Mouse (Mus musculus): ENCODE results near the gene Aco2. TPM values are rescaled to one million over a fixed set of nuclear protein-coding genes. Genes with fewer than 3 reads are reported as not detected.

Aco2 gene
- total and polyA plus RNA-seq, 2 experiments from 2014 or later, result 257 to 412 TPM

DNA sequence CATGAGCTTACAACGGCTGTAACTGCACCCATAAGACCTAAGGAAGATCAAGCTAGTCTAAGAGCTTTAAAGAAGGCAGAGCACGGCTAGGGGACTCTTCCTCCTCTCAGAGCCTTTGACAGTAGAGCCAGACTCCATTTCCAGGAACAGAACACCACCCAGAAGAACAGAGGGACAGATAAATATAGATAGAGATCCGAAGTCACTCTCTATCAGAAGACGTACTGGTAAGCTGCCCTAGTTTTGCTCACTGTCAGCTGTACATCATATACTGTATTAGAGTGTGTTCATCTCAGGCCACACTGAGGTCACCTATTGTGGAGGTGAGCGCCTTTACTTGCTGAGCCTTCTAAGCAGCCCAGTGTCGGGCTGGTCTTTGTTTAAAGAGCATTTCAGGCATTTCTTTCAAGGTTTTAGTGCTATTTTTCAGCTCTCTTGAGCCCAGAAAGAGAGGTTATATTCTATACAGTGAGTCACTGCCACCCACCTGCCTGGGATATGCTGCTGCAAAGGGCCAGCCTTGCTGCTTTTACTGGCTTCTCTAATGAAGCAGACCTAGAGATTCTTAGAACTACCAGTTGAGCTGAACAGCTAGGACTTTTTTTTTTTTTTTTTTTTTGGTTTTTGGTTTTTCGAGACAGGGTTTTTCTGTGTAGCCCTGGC is 19.2 kb downstream of the Aco2 start:
- H3K9me3 ChIP-seq (ENCODE audit: low read length), result no peaks in the 10 kb centered on the region
- H3K4me1 ChIP-seq (ENCODE audit: insufficient read depth, low read length), result no peaks in the 10 kb centered on the region
- TF ChIP-seq CTCF (IDR thresholded peaks at IDR 0.05), result no peak
- WGBS, result 95% methylated on average over 7 of the region's 7 CpGs
- H3K4me2 ChIP-seq (ENCODE audit: low read depth, low read length, poor library complexity, severe bottlenecking), result no peak overlapping the region
- no peak for ATAC-seq (ENCODE audit: low FRiP score)
- no peaks in the 10 kb centered on the region for H3K27me3 ChIP-seq (ENCODE audit: insufficient read depth, low read length)
- peaks cover 35% of the 10 kb centered on the region for H3K36me3 ChIP-seq (ENCODE audit: insufficient read depth, low read length)
- H3K9ac ChIP-seq (replicated peaks; ENCODE audit: low read length, poor library complexity, severe bottlenecking), result no peak overlapping the region
- H3K4me3 ChIP-seq (ENCODE audit: low read depth, low read length), result no peak overlapping the region
- H3K27ac ChIP-seq (ENCODE audit: low read depth, low read length), result no peak overlapping the region
- no peak for DNase-seq (ENCODE audit: low spot score)

- WGBS, result 96% methylated on average over 8 of the region's 8 CpGs
- ATAC-seq (ENCODE audit: low FRiP score), result no peak
- Histone ChIP-seq H3K4me2 (ENCODE audit: low read depth, low read length, poor library complexity, severe bottlenecking) (no peak overlapping the region), H3K4me3 (ENCODE audit: low read depth, low read length) (no peak overlapping the region), H3K36me3 (ENCODE audit: insufficient read depth, low read length) (peaks cover 35% of the 10 kb centered on the region), H3K9ac (replicated peaks; ENCODE audit: low read length, poor library complexity, severe bottlenecking) (no peak overlapping the region), H3K27ac (ENCODE audit: low read depth, low read length) (no peak overlapping the region), H3K27me3 (ENCODE audit: insufficient read depth, low read length) (no peaks in the 10 kb centered on the region), H3K9me3 (ENCODE audit: low read length) (no peaks in the 10 kb centered on the region), H3K4me1 (ENCODE audit: insufficient read depth, low read length) (no peaks in the 10 kb centered on the region)
- no peak for DNase-seq (ENCODE audit: low spot score)
- TF ChIP-seq CTCF (IDR thresholded peaks at IDR 0.05), result no peak
Measured at GRCm38 (mm10) chr15:81891822-81892580, 19.9 kb downstream of the Aco2 start.

GRCm38 (mm10) chr15:81894002-81894401 is 21.9 kb downstream of the Aco2 start:
- no peaks in the 10 kb centered on the region for H3K4me1 ChIP-seq (ENCODE audit: insufficient read depth, low read length)
- TF ChIP-seq CTCF (IDR thresholded peaks at IDR 0.05), result no peak
- peaks cover 39% of the 10 kb centered on the region for H3K36me3 ChIP-seq (ENCODE audit: insufficient read depth, low read length)
- no peaks in the 10 kb centered on the region for H3K27me3 ChIP-seq (ENCODE audit: insufficient read depth, low read length)
- H3K9me3 ChIP-seq (ENCODE audit: low read length), result no peaks in the 10 kb centered on the region
- no peak for DNase-seq (ENCODE audit: low spot score)
- ATAC-seq (ENCODE audit: low FRiP score), result no peak
- H3K4me3 ChIP-seq (ENCODE audit: low read depth, low read length), result no peak overlapping the region
- H3K4me2 ChIP-seq (ENCODE audit: low read depth, low read length, poor library complexity, severe bottlenecking), result no peak overlapping the region
- H3K9ac ChIP-seq (replicated peaks; ENCODE audit: low read length, poor library complexity, severe bottlenecking), result no peak overlapping the region
- no peak overlapping the region for H3K27ac ChIP-seq (ENCODE audit: low read depth, low read length)
- 87% methylated on average over 1 of the region's 1 CpGs for WGBS

DNA sequence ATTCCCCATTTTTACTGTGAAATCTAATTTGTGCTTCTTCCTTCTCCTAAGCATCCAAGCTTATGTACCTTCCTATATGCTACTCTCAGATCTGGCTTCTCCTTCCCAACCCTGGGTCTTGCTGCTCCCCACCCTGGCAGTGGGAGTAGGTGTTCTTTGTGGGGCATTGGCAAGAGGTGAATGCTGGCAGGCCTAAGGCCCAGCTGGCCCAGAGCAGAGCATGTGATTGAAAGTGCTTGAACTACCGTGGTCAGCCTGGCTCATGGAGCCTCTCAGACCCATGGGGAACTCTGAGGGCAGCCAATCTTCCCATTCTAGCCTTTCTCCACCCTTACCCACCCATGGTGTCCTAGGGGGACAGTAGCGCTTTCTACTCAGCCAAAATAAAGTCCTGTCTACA is 24.3 kb downstream of the Aco2 start:
- TF ChIP-seq CTCF (IDR thresholded peaks at IDR 0.05), result no peak
- no peaks in the 10 kb centered on the region for H3K27me3 ChIP-seq (ENCODE audit: insufficient read depth, low read length)
- H3K4me1 ChIP-seq (ENCODE audit: insufficient read depth, low read length), result no peaks in the 10 kb centered on the region
- ATAC-seq (ENCODE audit: low FRiP score), result no peak
- no peaks in the 10 kb centered on the region for H3K9me3 ChIP-seq (ENCODE audit: low read length)
- H3K9ac ChIP-seq (replicated peaks; ENCODE audit: low read length, poor library complexity, severe bottlenecking), result no peak overlapping the region
- H3K4me3 ChIP-seq (ENCODE audit: low read depth, low read length), result no peak overlapping the region
- WGBS, result 84% methylated on average over 2 of the region's 2 CpGs
- peaks cover 24% of the 10 kb centered on the region for H3K36me3 ChIP-seq (ENCODE audit: insufficient read depth, low read length)
- no peak overlapping the region for H3K4me2 ChIP-seq (ENCODE audit: low read depth, low read length, poor library complexity, severe bottlenecking)
- DNase-seq (ENCODE audit: low spot score), result peak; percentile 35
- H3K27ac ChIP-seq (ENCODE audit: low read depth, low read length), result no peak overlapping the region

GRCm38 (mm10) chr15:81897607-81898285 is 25.6 kb downstream of the Aco2 start:
- DNase-seq (ENCODE audit: low spot score) (no peak), ATAC-seq (ENCODE audit: low FRiP score) (no peak)
- TF ChIP-seq CTCF (IDR thresholded peaks at IDR 0.05), result no peak
- no peaks in the 10 kb centered on the region for H3K9me3 ChIP-seq (ENCODE audit: low read length)
- peaks cover 22% of the 10 kb centered on the region for H3K36me3 ChIP-seq (ENCODE audit: insufficient read depth, low read length)
- 95% methylated on average over 5 of the region's 5 CpGs for WGBS
- no peak overlapping the region for H3K4me2 ChIP-seq (ENCODE audit: low read depth, low read length, poor library complexity, severe bottlenecking)
- no peaks in the 10 kb centered on the region for H3K27me3 ChIP-seq (ENCODE audit: insufficient read depth, low read length)
- no peak overlapping the region for H3K4me3 ChIP-seq (ENCODE audit: low read depth, low read length)
- H3K9ac ChIP-seq (replicated peaks; ENCODE audit: low read length, poor library complexity, severe bottlenecking), result no peak overlapping the region
- no peak overlapping the region for H3K27ac ChIP-seq (ENCODE audit: low read depth, low read length)
- no peaks in the 10 kb centered on the region for H3K4me1 ChIP-seq (ENCODE audit: insufficient read depth, low read length)

GRCm38 (mm10) chr15:81898751-81899150 is 26.6 kb downstream of the Aco2 start:
- DNase-seq (ENCODE audit: low spot score), result no peak
- H3K36me3 ChIP-seq (ENCODE audit: insufficient read depth, low read length), result peaks cover 27% of the 10 kb centered on the region
- TF ChIP-seq CTCF (IDR thresholded peaks at IDR 0.05), result no peak
- H3K27me3 ChIP-seq (ENCODE audit: insufficient read depth, low read length), result no peaks in the 10 kb centered on the region
- H3K4me2 ChIP-seq (ENCODE audit: low read depth, low read length, poor library complexity, severe bottlenecking), result no peak overlapping the region
- no peaks in the 10 kb centered on the region for H3K9me3 ChIP-seq (ENCODE audit: low read length)
- no peak for ATAC-seq (ENCODE audit: low FRiP score)
- no peak overlapping the region for H3K4me3 ChIP-seq (ENCODE audit: low read depth, low read length)
- no peak overlapping the region for H3K9ac ChIP-seq (replicated peaks; ENCODE audit: low read length, poor library complexity, severe bottlenecking)
- no peak overlapping the region for H3K27ac ChIP-seq (ENCODE audit: low read depth, low read length)
- H3K4me1 ChIP-seq (ENCODE audit: insufficient read depth, low read length), result no peaks in the 10 kb centered on the region
- 88% methylated on average over 2 of the region's 2 CpGs for WGBS
